In genomic region chr14:61685231-61685800, GRCm38 (mm10) we compare ENCODE assay signal across 11 mouse cellular contexts.
A peak's percentile ranks its signal among the peaks of the same experiment; 100 is the strongest.
DNase-seq lines count a peak whose midpoint lies in the region; ATAC-seq and TF ChIP-seq lines count a peak whose summit lies in the region.
"Had no signal": no experiment of that assay in that cellular context is flagged by ENCODE, and none has a peak within 500 bp of the region (broad histone marks: within the 10 kb centered on the region; RNA-seq: fewer than 3 reads in every experiment).

No protein-coding gene starts in this region.

- H3K4me3 ChIP-seq in hindbrain, embryonic 10.5 days = peak overlapping the region; percentile 78; the same call in 1 of the 2 replicates
- no peak overlapping the region for H3K4me3 ChIP-seq in hindbrain, embryonic 11.5 days (ENCODE audit: low read depth, low read length)
- no peak overlapping the region for H3K4me3 ChIP-seq in thymus, adult 2 months (ENCODE audit: control insufficient read depth, insufficient read depth, low read length)

- no peaks in the 10 kb centered on the region for H3K9me3 ChIP-seq in hindbrain, embryonic 10.5 days
- H3K9me3 ChIP-seq in hindbrain, embryonic 11.5 days (ENCODE audit: control insufficient read depth, low read length) = no peaks in the 10 kb centered on the region
- H3K9me3 ChIP-seq: midbrain, embryonic 12.5 days had no signal

- WGBS in hindbrain, embryonic 10.5 days = 2% methylated on average over 12 of the region's 12 CpGs
- WGBS in hindbrain, embryonic 11.5 days = 4% methylated on average over 12 of the region's 12 CpGs
- WGBS in thymus, adult 2 months = 91% methylated on average over 12 of the region's 12 CpGs

- no peaks in the 10 kb centered on the region for H3K36me3 ChIP-seq in hindbrain, embryonic 10.5 days
- H3K36me3 ChIP-seq in hindbrain, embryonic 11.5 days (ENCODE audit: control insufficient read depth, insufficient read depth, low read length) = no peaks in the 10 kb centered on the region
- H3K36me3 ChIP-seq in thymus, adult 2 months (ENCODE audit: control insufficient read depth, insufficient read depth, low read length) = no peaks in the 10 kb centered on the region
- H3K36me3 ChIP-seq: midbrain, embryonic 12.5 days had no signal

- no peak for TF ChIP-seq CTCF in thymus, adult 2 months (IDR thresholded peaks at IDR 0.05; ENCODE audit: borderline replicate concordance, control insufficient read depth, extremely low read depth, insufficient read depth, low read length, poor library complexity)

- ATAC-seq in hindbrain, embryonic 11.5 days (ENCODE audit: low FRiP score) = no peak
- ATAC-seq in megakaryocyte progenitor cell, adult 5-6 weeks (replicated peaks; ENCODE audit: poor library complexity) = no peak
- ATAC-seq: inflammation-experienced regulatory T-cells, adult 6 months had no signal

- no peak overlapping the region for H3K27ac ChIP-seq in hindbrain, embryonic 10.5 days
- H3K27ac ChIP-seq in hindbrain, embryonic 11.5 days (ENCODE audit: low read depth, low read length) = no peak overlapping the region
- H3K27ac ChIP-seq in thymus, adult 2 months (ENCODE audit: control insufficient read depth, insufficient read depth, low read length) = peak overlapping the region; percentile 40; the same call in 1 of the 2 replicates
- H3K27ac ChIP-seq: midbrain, embryonic 12.5 days had no signal

- no peak overlapping the region for H3K4me2 ChIP-seq in hindbrain, embryonic 11.5 days (replicated peaks; ENCODE audit: low read depth, low read length)

- H3K9ac ChIP-seq in hindbrain, embryonic 11.5 days (ENCODE audit: low read depth, low read length) = no peak overlapping the region
- H3K9ac ChIP-seq: midbrain, embryonic 12.5 days had no signal

- TF ChIP-seq POLR2A in thymus, adult 2 months (IDR thresholded peaks at IDR 0.05; ENCODE audit: control insufficient read depth, extremely low read depth, insufficient read depth, low read length, poor library complexity) = no peak

- peaks cover 72% of the 10 kb centered on the region for H3K4me1 ChIP-seq in hindbrain, embryonic 10.5 days (replicated peaks)
- H3K4me1 ChIP-seq in hindbrain, embryonic 11.5 days (replicated peaks; ENCODE audit: control insufficient read depth, insufficient read depth, low read length) = peaks cover 3% of the 10 kb centered on the region
- peaks cover 39% of the 10 kb centered on the region for H3K4me1 ChIP-seq in thymus, adult 2 months (replicated peaks; ENCODE audit: control insufficient read depth, insufficient read depth, low read length)

- H3K27me3 ChIP-seq in hindbrain, embryonic 10.5 days (ENCODE audit: insufficient read depth, poor library complexity, severe bottlenecking) = peaks cover 75% of the 10 kb centered on the region
- peaks cover 58% of the 10 kb centered on the region for H3K27me3 ChIP-seq in hindbrain, embryonic 11.5 days (ENCODE audit: control insufficient read depth, insufficient read depth, low read length)
- peaks cover 21% of the 10 kb centered on the region for H3K27me3 ChIP-seq in thymus, adult 2 months (ENCODE audit: control insufficient read depth, insufficient read depth, low read length)

- peak; percentile 29 for DNase-seq in embryo, embryonic 11 days
- no peak for DNase-seq in embryo, embryonic 10 days (ENCODE audit: low spot score)
- DNase-seq in hindbrain, embryonic 10.5 days (ENCODE audit: low spot score) = no peak
- DNase-seq in hindbrain, embryonic 11.5 days (ENCODE audit: low spot score) = no peak
- no peak for DNase-seq in thymus, adult 2 months
- DNase-seq in thymus, postnatal 14 days = no peak
- DNase-seq in adrenal gland, postnatal 4 days (ENCODE audit: low spot score in 2 of 2) = no peak
- DNase-seq: lung, postnatal 14 days had no signal
